Comparison of ENCODE assay signal across 15 mouse cellular contexts in the genomic region with DNA sequence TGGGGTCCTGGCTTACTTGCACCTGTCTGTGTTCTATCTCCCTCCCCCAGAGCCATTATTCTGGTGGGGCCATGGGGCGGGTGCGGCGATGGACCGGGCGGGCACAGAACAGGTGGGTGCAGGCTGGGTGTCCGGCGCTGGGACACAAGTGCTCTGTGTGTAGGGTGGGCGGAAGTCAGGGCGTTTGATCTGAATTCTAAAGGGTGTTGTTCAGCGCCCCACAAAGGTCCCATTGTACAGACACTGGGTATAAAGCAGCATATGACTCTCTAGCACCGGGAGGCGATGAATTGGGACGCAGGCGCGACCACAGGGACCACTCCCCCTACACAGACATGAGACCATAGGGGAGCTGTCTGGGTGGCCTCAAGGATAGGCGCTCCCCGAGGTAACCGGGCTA. TPM values are rescaled to one million over a fixed set of nuclear protein-coding genes. Genes with fewer than 3 reads are reported as not detected.
DNase-seq lines count a peak whose midpoint lies in the region; ATAC-seq and TF ChIP-seq lines count a peak whose summit lies in the region.
"Had no signal": no experiment of that assay in that cellular context is flagged by ENCODE, and none has a peak within 500 bp of the region (broad histone marks: within the 10 kb centered on the region; RNA-seq: fewer than 3 reads in every experiment).

No protein-coding gene starts in this region.

- DNase-seq in embryonic facial prominence, embryonic 10.5 days (ENCODE audit: low spot score) = no peak
- peak; percentile 63 for DNase-seq in layer of hippocampus, adult 9-11 months
- no peak for DNase-seq in layer of hippocampus, adult 9-10 months (ENCODE audit: low spot score)
- no peak for DNase-seq in hindbrain, embryonic 14.5 days (ENCODE audit: low spot score)
- DNase-seq in urinary bladder, postnatal 4 days (ENCODE audit: low spot score in 2 of 2) = no peak

- no peak for TF ChIP-seq CTCF in E14TG2a.4 (conservative IDR thresholded peaks at IDR 0.05; ENCODE audit: low read length)

- no peak overlapping the region for H3K27ac ChIP-seq in embryonic facial prominence, embryonic 12.5 days
- H3K27ac ChIP-seq in embryonic facial prominence, embryonic 10.5 days (replicated peaks) = no peak overlapping the region
- no peak overlapping the region for H3K27ac ChIP-seq in hindbrain, embryonic 14.5 days
- H3K27ac ChIP-seq: embryonic facial prominence, embryonic 15.5 days; kidney, embryonic 15.5 days had no signal

- H3K9ac ChIP-seq in embryonic facial prominence, embryonic 12.5 days = no peak overlapping the region
- H3K9ac ChIP-seq in hindbrain, embryonic 14.5 days = no peak overlapping the region
- H3K9ac ChIP-seq: embryonic facial prominence, embryonic 15.5 days; kidney, embryonic 15.5 days had no signal

- 28% methylated on average over 18 of the region's 18 CpGs for WGBS in embryonic facial prominence, embryonic 12.5 days
- WGBS in embryonic facial prominence, embryonic 10.5 days = 21% methylated on average over 18 of the region's 18 CpGs
- WGBS in hindbrain, embryonic 14.5 days = 33% methylated on average over 17 of the region's 18 CpGs

- no peak overlapping the region for H3K4me2 ChIP-seq in embryonic facial prominence, embryonic 12.5 days (replicated peaks)
- H3K4me2 ChIP-seq in hindbrain, embryonic 14.5 days (replicated peaks) = peak overlapping the region; percentile 50; the same call in 1 of the 2 replicates
- H3K4me2 ChIP-seq: embryonic facial prominence, embryonic 15.5 days; kidney, embryonic 15.5 days; liver, embryonic 11.5 days had no signal

- ATAC-seq in embryonic facial prominence, embryonic 12.5 days (ENCODE audit: insufficient number of reproducible peaks, insufficient read depth, low FRiP score, low TSS enrichment) = 0 out of 2 replicates have a peak, but pooled peaks have one; percentile 22
- ATAC-seq in hindbrain, embryonic 14.5 days (ENCODE audit: low FRiP score) = no peak; the same call in 1 of the 2 replicates
- ATAC-seq: inflammation-experienced regulatory T-cells, adult 6 months had no signal

- H3K4me3 ChIP-seq in embryonic facial prominence, embryonic 12.5 days = no peak overlapping the region
- no peak overlapping the region for H3K4me3 ChIP-seq in embryonic facial prominence, embryonic 10.5 days
- peak overlapping the region; percentile 69 for H3K4me3 ChIP-seq in E14TG2a.4 (replicated peaks; ENCODE audit: low read length)
- no peak overlapping the region for H3K4me3 ChIP-seq in hindbrain, embryonic 14.5 days (replicated peaks; ENCODE audit: low read length)
- H3K4me3 ChIP-seq: embryonic facial prominence, embryonic 15.5 days; kidney, embryonic 15.5 days had no signal

- H3K27me3 ChIP-seq in embryonic facial prominence, embryonic 12.5 days = peaks cover 63% of the 10 kb centered on the region
- H3K27me3 ChIP-seq in embryonic facial prominence, embryonic 10.5 days (replicated peaks; ENCODE audit: low read depth, poor library complexity, severe bottlenecking) = peaks cover 98% of the 10 kb centered on the region
- no peaks in the 10 kb centered on the region for H3K27me3 ChIP-seq in E14TG2a.4 (ENCODE audit: insufficient read depth, low read length)
- peaks cover 21% of the 10 kb centered on the region for H3K27me3 ChIP-seq in hindbrain, embryonic 14.5 days (ENCODE audit: control insufficient read depth, insufficient read depth, low read length)

- H3K4me1 ChIP-seq in embryonic facial prominence, embryonic 12.5 days = no peaks in the 10 kb centered on the region
- H3K4me1 ChIP-seq in embryonic facial prominence, embryonic 10.5 days = peaks cover 13% of the 10 kb centered on the region; the same call in 1 of the 2 replicates
- H3K4me1 ChIP-seq in E14TG2a.4 (replicated peaks; ENCODE audit: low read depth, low read length) = peaks cover 69% of the 10 kb centered on the region
- peaks cover 4% of the 10 kb centered on the region; the same call in 1 of the 2 replicates for H3K4me1 ChIP-seq in hindbrain, embryonic 14.5 days (replicated peaks; ENCODE audit: control insufficient read depth, insufficient read depth, low read length)

- no peaks in the 10 kb centered on the region for H3K36me3 ChIP-seq in embryonic facial prominence, embryonic 12.5 days
- H3K36me3 ChIP-seq in embryonic facial prominence, embryonic 10.5 days (replicated peaks) = no peaks in the 10 kb centered on the region
- no peaks in the 10 kb centered on the region for H3K36me3 ChIP-seq in E14TG2a.4 (ENCODE audit: insufficient read depth, low read length)
- H3K36me3 ChIP-seq in hindbrain, embryonic 14.5 days (replicated peaks; ENCODE audit: control insufficient read depth, insufficient read depth) = no peaks in the 10 kb centered on the region
- H3K36me3 ChIP-seq: embryonic facial prominence, embryonic 15.5 days; G1E; kidney, embryonic 15.5 days had no signal

- no peaks in the 10 kb centered on the region for H3K9me3 ChIP-seq in embryonic facial prominence, embryonic 12.5 days
- no peaks in the 10 kb centered on the region for H3K9me3 ChIP-seq in embryonic facial prominence, embryonic 10.5 days
- no peaks in the 10 kb centered on the region for H3K9me3 ChIP-seq in E14TG2a.4 (ENCODE audit: low read length)
- H3K9me3 ChIP-seq in hindbrain, embryonic 14.5 days (ENCODE audit: control insufficient read depth, low read length) = no peaks in the 10 kb centered on the region
- H3K9me3 ChIP-seq: embryonic facial prominence, embryonic 15.5 days; G1E; kidney, embryonic 15.5 days had no signal

RNA-seq across cellular contexts. Expression of gene Gjb1, which starts 7.3 kb away (rescaled TPM):
- not detected in 2 replicates for polyA plus RNA-seq in embryonic facial prominence, embryonic 12.5 days (2016; fragmentation: Nextera tagmentation; extraction: Ambion mirVana)
- not detected in 2 replicates for polyA plus RNA-seq in embryonic facial prominence, embryonic 10.5 days (2016; fragmentation: Nextera tagmentation; extraction: Ambion mirVana)
- polyA plus RNA-seq in hindbrain, embryonic 14.5 days (2014; fragmentation: Nextera tagmentation; extraction: Ambion mirVana) = 0.96 and 1.3 TPM in 2 replicates
- polyA plus RNA-seq: C2C12; forebrain, embryonic 11.5 days; G1E; inflammation-experienced regulatory T-cells, adult 6 months; testis, adult 2 months had no signal

RNA-seq across cellular contexts. Expression of gene Zmym3, which starts 37.2 kb away (rescaled TPM):
- 40.9 and 46.0 TPM in 2 replicates for polyA plus RNA-seq in embryonic facial prominence, embryonic 12.5 days (2016; fragmentation: Nextera tagmentation; extraction: Ambion mirVana)
- 20.9 and 27.5 TPM in 2 replicates for polyA plus RNA-seq in embryonic facial prominence, embryonic 10.5 days (2016; fragmentation: Nextera tagmentation; extraction: Ambion mirVana)
- polyA plus RNA-seq in hindbrain, embryonic 14.5 days (2014; fragmentation: Nextera tagmentation; extraction: Ambion mirVana) = 66.6 and 72.7 TPM in 2 replicates

RNA-seq across cellular contexts. Expression of gene Nono, which starts 45.7 kb away (rescaled TPM):
- 527 and 544 TPM in 2 replicates for polyA plus RNA-seq in embryonic facial prominence, embryonic 12.5 days (2016; fragmentation: Nextera tagmentation; extraction: Ambion mirVana)
- polyA plus RNA-seq in embryonic facial prominence, embryonic 10.5 days (2016; fragmentation: Nextera tagmentation; extraction: Ambion mirVana) = 646 and 656 TPM in 2 replicates
- polyA plus RNA-seq in hindbrain, embryonic 14.5 days (2014; fragmentation: Nextera tagmentation; extraction: Ambion mirVana) = 256 and 283 TPM in 2 replicates
